Mouse (Mus musculus) bone marrow macrophage, adult 2 months (primary cell): ENCODE results near the gene Ubtd2. TPM values are rescaled to one million over a fixed set of nuclear protein-coding genes. Genes with fewer than 3 reads are reported as not detected.

Experiments used
- H3K27ac ChIP-seq: 2 replicates; pipeline ENCODE4 v1.5.1; 2012; ENCODE audit warnings: low read depth, low read length; ENCODE audit not compliant: insufficient read depth
- H3K4me1 ChIP-seq: 2 replicates; pipeline ENCODE4 v1.6.1; 2012; ENCODE audit warnings: low read length; ENCODE audit not compliant: control insufficient read depth, insufficient read depth
- H3K4me3 ChIP-seq: 2 replicates; pipeline ENCODE4 v1.5.1; 2012; ENCODE audit warnings: mild to moderate bottlenecking, low read length, moderate library complexity; ENCODE audit not compliant: insufficient read depth
- CTCF ChIP-seq: IDR thresholded peaks from 2 replicates; pipeline ENCODE4 v1.5.1; 2012; ENCODE audit warnings: low read depth, mild to moderate bottlenecking, low read length, moderate library complexity
- POLR2A ChIP-seq: IDR thresholded peaks from 2 replicates; pipeline ENCODE4 v1.6.1; 2012; ENCODE audit warnings: mild to moderate bottlenecking, low read depth, low read length, borderline replicate concordance
- polyA plus RNA-seq: library from polyadenylated mRNA; stranded (reverse); fragments of >200 nt; gene quantifications from 2 replicates; pipeline ENCODE4 v1.2.4, GENCODE M21; 2012; ENCODE audit not compliant: missing spikeins, insufficient read depth, insufficient read length

Gene Ubtd2
- polyA plus RNA-seq, 1 experiment: 2.4 TPM

DNA sequence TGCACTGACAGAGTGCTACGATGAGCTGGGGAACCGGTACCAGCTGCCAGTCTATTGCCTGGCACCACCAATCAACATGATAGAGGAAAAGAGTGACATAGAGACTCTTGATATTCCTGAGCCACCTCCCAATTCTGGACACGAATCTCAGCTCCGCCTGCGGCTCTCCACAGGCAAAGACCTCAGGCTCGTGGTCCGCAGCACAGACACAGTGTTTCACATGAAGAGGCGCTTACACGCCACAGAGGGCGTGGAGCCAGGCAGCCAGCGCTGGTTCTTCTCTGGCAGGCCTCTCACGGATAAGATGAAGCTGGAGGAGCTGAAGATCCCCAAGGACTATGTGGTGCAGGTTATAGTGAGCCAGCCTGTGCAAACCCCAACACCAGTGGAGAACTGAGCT, 60.9 kb downstream of the Ubtd2 start:
- no peak overlapping the region for H3K27ac ChIP-seq
- peaks cover 4% of the 10 kb centered on the region; the same call in 1 of the 2 replicates for H3K4me1 ChIP-seq
- no peak for TF ChIP-seq POLR2A
- TF ChIP-seq CTCF: no peak
- no peak overlapping the region for H3K4me3 ChIP-seq

DNA sequence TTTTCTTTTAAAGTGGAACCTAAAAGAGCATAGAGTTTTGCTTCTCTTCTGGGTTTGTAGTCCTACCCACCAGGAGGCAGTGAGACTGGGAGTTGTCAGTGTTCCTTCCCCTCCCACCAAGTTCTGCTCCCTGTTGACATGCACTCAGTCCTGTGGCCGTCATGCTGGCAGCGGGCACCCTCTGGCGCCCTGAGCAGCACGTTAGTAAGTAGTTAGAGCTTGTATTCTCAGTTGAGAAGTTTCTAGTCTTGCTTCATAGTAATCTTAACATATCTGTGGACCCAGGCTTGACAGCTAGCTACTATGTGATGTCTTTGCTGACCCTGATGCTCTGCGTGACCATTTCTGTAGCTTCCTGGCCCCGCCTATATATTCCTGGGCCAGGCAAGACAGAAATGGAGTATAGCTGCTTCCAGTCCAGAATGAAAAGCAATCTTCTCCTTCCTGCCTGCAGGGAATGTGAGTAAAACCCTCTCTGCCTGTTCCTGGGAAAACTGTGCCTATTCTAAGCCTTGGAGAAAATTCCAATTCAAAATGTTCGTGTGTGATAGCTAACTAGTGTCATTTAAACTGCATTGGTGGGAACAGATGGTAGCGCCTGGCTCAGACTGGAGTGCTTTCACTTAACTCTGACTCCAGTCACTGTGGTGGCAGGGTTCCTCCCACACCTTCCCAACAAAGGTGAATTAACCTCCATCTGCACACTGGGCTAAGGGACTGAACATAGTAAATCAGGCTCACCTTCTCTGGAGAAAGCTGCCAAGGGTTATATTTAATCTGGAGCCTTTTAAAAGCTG, 61.9 kb downstream of the Ubtd2 start:
- H3K27ac ChIP-seq: no peak overlapping the region
- TF ChIP-seq POLR2A: no peak
- no peak for TF ChIP-seq CTCF
- H3K4me1 ChIP-seq: no peaks in the 10 kb centered on the region
- H3K4me3 ChIP-seq: no peak overlapping the region

DNA sequence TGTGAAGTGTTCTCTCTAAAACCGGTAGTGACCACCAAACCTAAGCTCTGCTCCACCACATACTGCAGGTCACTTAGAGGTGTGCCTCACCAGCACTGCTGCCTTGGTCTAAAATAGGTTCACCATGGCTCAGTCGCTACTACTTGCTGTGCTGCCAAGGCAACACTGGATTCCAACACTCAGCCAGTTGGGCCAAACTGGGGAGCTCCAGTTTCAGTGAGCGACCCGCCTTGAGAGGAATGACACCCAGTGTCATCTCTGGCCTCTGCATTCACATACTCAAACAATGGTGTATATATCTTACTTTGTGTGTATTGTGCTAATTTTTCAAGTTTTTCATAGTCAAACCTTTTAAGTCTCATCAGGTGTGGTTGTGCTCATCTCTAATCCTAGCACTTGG, 63.6 kb downstream of the Ubtd2 start:
- no peak overlapping the region for H3K4me3 ChIP-seq
- H3K4me1 ChIP-seq: no peaks in the 10 kb centered on the region
- H3K27ac ChIP-seq: no peak overlapping the region
- no peak for TF ChIP-seq POLR2A
- TF ChIP-seq CTCF: no peak

DNA sequence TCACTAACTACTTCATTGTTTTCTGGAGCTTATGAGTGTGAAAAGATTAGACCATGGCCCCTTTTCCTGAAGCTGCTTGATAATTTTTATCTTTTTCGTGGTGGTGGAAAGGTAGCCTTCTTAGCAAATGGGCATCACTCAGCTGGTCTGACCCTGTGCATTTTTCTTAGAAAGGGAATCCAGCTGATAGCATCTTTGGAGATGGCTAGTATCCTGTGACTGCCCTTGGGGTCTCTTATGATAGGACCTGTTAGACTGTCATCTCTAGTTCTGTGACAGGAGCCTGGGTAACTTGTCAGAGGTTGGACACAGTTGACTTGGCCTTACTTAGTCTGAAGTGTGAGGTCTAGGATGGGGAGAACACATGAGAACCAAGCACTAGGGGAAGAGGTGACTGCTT, 64.2 kb downstream of the Ubtd2 start:
- no peaks in the 10 kb centered on the region for H3K4me1 ChIP-seq
- H3K4me3 ChIP-seq: no peak overlapping the region
- no peak for TF ChIP-seq CTCF
- TF ChIP-seq POLR2A: no peak
- H3K27ac ChIP-seq: no peak overlapping the region

DNA sequence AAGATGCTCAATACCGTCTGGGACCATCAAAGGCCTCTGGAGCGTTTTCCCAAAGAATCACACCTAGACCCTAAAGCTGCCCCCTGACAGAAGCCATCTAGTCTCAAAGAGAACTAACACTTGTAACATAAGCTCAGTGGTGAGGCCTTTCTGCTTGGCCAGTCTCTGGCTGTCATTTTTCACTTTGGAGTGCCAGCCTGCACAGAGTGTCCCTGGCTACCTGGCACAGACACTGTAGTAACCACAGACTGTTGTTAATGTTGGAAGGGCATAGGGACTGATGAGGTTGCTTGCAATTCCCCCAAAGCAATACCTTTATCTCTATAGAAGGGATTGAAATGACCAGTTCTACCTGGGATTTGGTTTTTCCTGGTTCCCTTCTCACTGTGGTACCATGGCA, 66.1 kb downstream of the Ubtd2 start:
- TF ChIP-seq POLR2A (no peak), CTCF (no peak)
- H3K4me1 ChIP-seq: no peaks in the 10 kb centered on the region
- H3K27ac ChIP-seq: no peak overlapping the region
- H3K4me3 ChIP-seq: no peak overlapping the region

DNA sequence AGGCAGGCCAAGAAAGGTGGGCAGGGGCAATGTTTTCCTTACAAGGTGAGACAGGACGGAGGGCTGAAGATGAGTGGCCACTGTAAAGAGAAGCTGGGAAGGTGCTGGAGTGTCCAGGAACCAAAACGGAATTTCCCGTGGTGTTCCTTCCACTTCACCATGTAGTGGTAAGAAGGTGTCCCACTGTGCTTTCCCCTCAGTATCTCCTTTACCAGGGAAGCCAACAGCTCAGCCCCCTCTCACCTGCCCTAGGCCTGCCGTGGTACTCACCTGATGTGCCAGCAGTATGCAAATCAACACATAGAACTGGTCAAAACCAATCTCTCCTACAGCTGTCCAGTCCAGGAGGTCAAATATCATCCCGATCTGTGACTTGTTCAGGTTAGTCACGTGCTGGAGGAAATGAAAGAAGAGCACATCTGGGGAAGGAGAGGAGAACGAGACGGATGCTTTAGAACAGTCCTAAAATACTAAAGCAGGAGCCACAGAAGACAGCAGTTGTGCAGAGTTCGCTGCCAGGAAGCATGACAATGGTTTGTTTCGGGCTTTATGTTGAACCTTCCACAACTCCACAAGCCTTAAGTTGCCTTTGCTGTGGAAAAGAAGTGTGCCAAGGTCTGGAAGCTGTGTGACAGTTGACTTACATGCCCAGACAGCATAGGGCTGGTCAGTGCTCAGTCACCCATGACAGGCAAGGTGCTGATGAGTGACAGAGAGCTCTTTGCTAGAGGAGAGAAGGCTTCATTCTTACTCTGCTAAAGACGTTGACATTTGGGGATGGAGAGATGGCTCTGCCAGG, 69.2 kb downstream of the Ubtd2 start:
- Histone ChIP-seq H3K27ac (no peak overlapping the region), H3K4me3 (no peak overlapping the region), H3K4me1 (no peaks in the 10 kb centered on the region)
- no peak for TF ChIP-seq POLR2A
- TF ChIP-seq CTCF: no peak

DNA sequence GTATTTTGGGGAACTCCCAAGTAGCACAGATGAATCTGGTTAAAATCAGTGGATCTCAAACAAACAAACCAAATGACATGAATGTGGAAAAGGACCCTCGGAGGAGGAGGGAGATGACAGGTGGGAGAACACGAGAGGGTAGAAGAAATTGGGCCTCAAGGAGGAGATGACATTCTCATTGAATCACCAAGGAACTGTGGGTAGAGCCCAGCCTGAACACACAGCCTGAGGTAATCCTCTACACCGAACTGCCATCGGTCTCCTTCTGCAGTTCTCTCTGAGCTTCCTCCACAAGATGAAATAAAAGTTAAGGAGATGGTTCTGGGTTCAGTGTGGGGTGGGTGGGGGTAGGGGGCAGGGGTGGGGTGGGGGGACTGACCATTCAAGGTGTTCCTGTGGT, 71.8 kb downstream of the Ubtd2 start:
- TF ChIP-seq CTCF: no peak
- TF ChIP-seq POLR2A: no peak
- no peak overlapping the region for H3K4me3 ChIP-seq
- H3K4me1 ChIP-seq: no peaks in the 10 kb centered on the region
- no peak overlapping the region for H3K27ac ChIP-seq

DNA sequence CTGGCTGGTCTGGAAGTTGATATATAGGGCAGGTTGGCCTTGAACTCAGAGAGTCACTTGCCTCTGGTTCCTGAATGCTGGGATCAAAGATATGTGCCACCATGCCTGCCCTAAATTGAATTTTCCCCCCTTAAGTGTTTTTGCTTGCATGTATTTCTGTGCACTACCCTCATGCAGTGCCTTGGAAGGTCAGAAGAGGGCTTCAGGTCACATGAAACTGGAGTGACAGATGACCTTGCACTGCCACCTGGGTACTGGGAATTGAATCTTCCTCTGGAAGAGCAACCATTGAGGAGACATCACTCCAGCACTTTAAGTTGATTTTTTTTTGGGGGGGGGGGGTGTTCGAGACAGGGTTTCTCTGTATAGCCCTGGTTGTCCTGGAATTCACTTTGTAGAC, 75.0 kb downstream of the Ubtd2 start:
- H3K4me3 ChIP-seq: no peak overlapping the region
- TF ChIP-seq CTCF (no peak), POLR2A (no peak)
- peaks cover 7% of the 10 kb centered on the region for H3K4me1 ChIP-seq
- no peak overlapping the region for H3K27ac ChIP-seq

DNA sequence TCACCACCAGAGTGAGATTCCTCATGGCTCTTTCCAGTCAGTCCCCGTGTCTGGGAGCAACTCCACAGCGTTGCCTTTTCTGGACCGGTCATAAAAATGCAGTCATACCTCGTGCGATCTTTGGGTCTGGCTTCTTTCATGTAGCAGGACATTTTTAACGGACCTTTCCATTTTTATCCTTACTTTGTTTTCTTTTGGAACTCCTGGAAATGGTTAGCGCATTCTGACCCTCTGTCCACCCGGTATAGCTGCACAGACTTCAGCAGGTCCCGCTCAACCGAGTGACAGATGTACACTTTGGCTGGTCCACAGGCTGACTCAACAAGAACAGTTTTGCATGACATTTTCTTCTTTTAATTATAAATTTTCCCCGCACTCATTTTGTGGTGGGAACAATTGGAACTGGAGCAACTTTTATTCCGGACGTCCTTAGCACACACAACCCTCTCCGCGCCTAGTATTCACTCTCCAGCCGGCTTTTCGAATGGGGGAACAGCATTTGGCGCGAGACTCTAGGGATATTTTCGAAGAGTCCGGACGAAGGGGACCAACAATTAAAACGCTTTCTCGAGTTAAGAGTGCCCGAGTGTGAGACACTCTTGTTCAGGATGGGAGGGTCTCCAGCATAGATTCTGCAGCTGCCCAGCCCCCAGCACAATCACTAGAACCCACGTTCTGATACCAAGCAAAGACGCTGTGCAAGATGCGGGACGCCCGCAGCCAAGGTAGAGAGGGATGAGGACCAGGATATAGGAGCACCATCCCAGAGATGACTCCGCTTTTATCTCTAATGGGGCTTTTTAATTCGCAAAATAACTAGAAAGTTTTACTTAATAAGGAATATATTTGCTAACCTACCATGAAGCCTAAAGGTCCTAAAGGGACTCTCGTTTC, 76.9 kb downstream of the Ubtd2 start, which contains the start of gene Efcab9:
Gene Efcab9, minus strand, starts transcription at position 211 of the 894 bp plus-strand sequence.
- no peak for TF ChIP-seq CTCF
- no peak for TF ChIP-seq POLR2A
- Histone ChIP-seq H3K4me1 (peaks cover 13% of the 10 kb centered on the region), H3K27ac (no peak within 1 kb of the TSS), H3K4me3 (peak within 1 kb of the TSS; percentile 85)
